Mouse (Mus musculus) lung, adult 2 months (tissue): ENCODE measurements at regions not wholly inside any gene's neighbourhood (a gene's known extent, or its start where the extent isn't known, plus 50 kb on each side); places are given as distances from the start of the nearest gene placed in this dataset.

Experiments used
- DNase-seq: peaks from one replicate; pipeline ENCODE4 v3.0.0; 2022
- H3K4me1 ChIP-seq: fragments of 200-500 bp; 2 replicates; pipeline ENCODE4 v1.6.1; 2011; ENCODE audit warnings: low read length; ENCODE audit not compliant: control insufficient read depth, insufficient read depth
- H3K4me3 ChIP-seq: fragments of 200-500 bp; replicated peaks from 2 replicates; pipeline ENCODE3; 2011; ENCODE audit warnings: low read depth, mild to moderate bottlenecking, control low read depth, low read length; ENCODE audit errors: extremely low read depth
- CTCF ChIP-seq: fragments of 200-500 bp; IDR thresholded peaks from 2 replicates; pipeline ENCODE4 v1.5.1; 2011; ENCODE audit warnings: mild to moderate bottlenecking, low read length, control low read depth; ENCODE audit not compliant: insufficient read depth
- POLR2A ChIP-seq: fragments of 200-500 bp; IDR thresholded peaks from 2 replicates; pipeline ENCODE4 v1.6.1; 2011; ENCODE audit warnings: low read depth, mild to moderate bottlenecking, control low read depth, low read length, borderline replicate concordance; ENCODE audit errors: extremely low read depth
- WGBS: fragments of 180-500 bp; shearing (Covaris S2); methylation state at CpG from one replicate; pipeline ENCODE4 v1.1.7; 2018; 5-methylcytosine and 5-hydroxymethylcytosine counted together

- DNase-seq, result peak; percentile 25
- TF ChIP-seq POLR2A (no peak), CTCF (peak; percentile 38)
- no peak overlapping the region for H3K4me3 ChIP-seq
- H3K4me1 ChIP-seq, result no peaks in the 10 kb centered on the region
- WGBS, result 20% methylated on average over 13 of the region's 13 CpGs
Observed at GRCm38 (mm10) chr13:31082448-31083140, 108.6 kb downstream of the Gm5447 start.

- no peak for TF ChIP-seq CTCF
- DNase-seq, result no peak
- Histone ChIP-seq H3K4me3 (no peak overlapping the region), H3K4me1 (no peaks in the 10 kb centered on the region)
- 61% methylated on average over 2 of the region's 2 CpGs for WGBS
Observed at GRCm38 (mm10) chr13:31101051-31101450, 127.0 kb downstream of the Gm5447 start.

- TF ChIP-seq POLR2A (no peak), CTCF (no peak)
- H3K4me1 ChIP-seq, result no peaks in the 10 kb centered on the region
- DNase-seq, result no peak
- H3K4me3 ChIP-seq, result no peak overlapping the region
- WGBS, result 72% methylated on average over 2 of the region's 2 CpGs
Observed at GRCm38 (mm10) chr13:31107434-31107833, 133.4 kb downstream of the Gm5447 start.

- Histone ChIP-seq H3K4me1 (no peaks in the 10 kb centered on the region), H3K4me3 (no peak overlapping the region)
- WGBS, result 69% methylated on average over 2 of the region's 2 CpGs
- DNase-seq, result no peak
- TF ChIP-seq POLR2A (no peak), CTCF (no peak)
Observed at GRCm38 (mm10) chr13:31109231-31109630, 135.2 kb downstream of the Gm5447 start.

- Histone ChIP-seq H3K4me1 (no peaks in the 10 kb centered on the region), H3K4me3 (no peak overlapping the region)
- no peak for DNase-seq
- no peak for TF ChIP-seq CTCF
- TF ChIP-seq POLR2A, result no peak
- 43% methylated on average over 2 of the region's 2 CpGs for WGBS
Observed at GRCm38 (mm10) chr13:31122689-31123088, 148.7 kb downstream of the Gm5447 start.

GRCm38 (mm10) chr13:31124547-31125216, 150.7 kb downstream of the Gm5447 start:
- Histone ChIP-seq H3K4me3 (no peak overlapping the region), H3K4me1 (no peaks in the 10 kb centered on the region)
- WGBS, result 88% methylated on average over 4 of the region's 4 CpGs
- TF ChIP-seq CTCF (no peak), POLR2A (no peak)
- DNase-seq, result no peak

GRCm38 (mm10) chr13:31132501-31132900, 158.5 kb downstream of the Gm5447 start:
- DNase-seq, result peak; percentile 10
- 87% methylated on average over 5 of the region's 5 CpGs for WGBS
- H3K4me3 ChIP-seq, result no peak overlapping the region
- TF ChIP-seq CTCF, result no peak
- no peaks in the 10 kb centered on the region for H3K4me1 ChIP-seq

GRCm38 (mm10) chr13:31139686-31140085, 165.7 kb downstream of the Gm5447 start:
- WGBS, result 70% methylated on average over 3 of the region's 3 CpGs
- no peak for DNase-seq
- H3K4me1 ChIP-seq, result no peaks in the 10 kb centered on the region
- TF ChIP-seq CTCF (no peak), POLR2A (no peak)
- H3K4me3 ChIP-seq, result no peak overlapping the region

- H3K4me1 ChIP-seq, result no peaks in the 10 kb centered on the region
- no peak overlapping the region for H3K4me3 ChIP-seq
- no peak for TF ChIP-seq CTCF
- no peak for TF ChIP-seq POLR2A
- DNase-seq, result no peak
- 22% methylated on average over 1 of the region's 1 CpGs for WGBS
Observed at GRCm38 (mm10) chr13:31147323-31147722, 173.3 kb downstream of the Gm5447 start.

- WGBS, result 48% methylated on average over 3 of the region's 3 CpGs
- no peak for DNase-seq
- Histone ChIP-seq H3K4me1 (no peaks in the 10 kb centered on the region), H3K4me3 (no peak overlapping the region)
- TF ChIP-seq POLR2A (no peak), CTCF (no peak)
Observed at GRCm38 (mm10) chr13:31154066-31154465, 180.1 kb downstream of the Gm5447 start.
